Mouse (Mus musculus): ENCODE results near the gene Pip5k1c.

- TF ChIP-seq EP300 (optimal IDR thresholded peaks at IDR 0.05) (no peak), CTCF (IDR thresholded peaks at IDR 0.05; ENCODE audit: low read depth) (no peak)
These were observed 39.5 kb downstream of the Pip5k1c start for GRCm38 (mm10) chr10:81332277-81332676.

All from stomach, postnatal 0 days (tissue).